Mouse (Mus musculus) hindbrain, embryonic 12.5 days (tissue): ENCODE data around the gene Csgalnact2. TPM values are rescaled to one million over a fixed set of nuclear protein-coding genes. Genes with fewer than 3 reads are reported as not detected.

Source experiments
- ATAC-seq: fragments of 200-750 bp; cut with Nextera tagmentation; 2 replicates; pipeline ENCODE4 v1.8.0; 2017; ENCODE audit warnings: moderate TSS enrichment; ENCODE audit not compliant: low FRiP score
- H3K27ac ChIP-seq: fragments of 300-500 bp; sonication (generic); 2 replicates; pipeline ENCODE4 v1.5.1; 2016; ENCODE audit warnings: mild to moderate bottlenecking
- H3K27me3 ChIP-seq: fragments of 300-500 bp; sonication (generic); 2 replicates; pipeline ENCODE4 v1.6.1; 2016; ENCODE audit warnings: mild to moderate bottlenecking
- H3K36me3 ChIP-seq: fragments of 300-500 bp; sonication (generic); 2 replicates; pipeline ENCODE4 v1.6.1; 2016; ENCODE audit warnings: mild to moderate bottlenecking
- H3K4me1 ChIP-seq: fragments of 300-500 bp; sonication (generic); 2 replicates; pipeline ENCODE4 v1.6.1; 2016
- H3K4me2 ChIP-seq: fragments of 300-500 bp; sonication (generic); replicated peaks from 2 replicates; pipeline ENCODE4 v1.6.1; 2016; ENCODE audit warnings: mild to moderate bottlenecking
- H3K4me3 ChIP-seq: fragments of 300-500 bp; sonication (generic); 2 replicates; pipeline ENCODE4 v1.5.1; 2016; ENCODE audit warnings: mild to moderate bottlenecking
- H3K9ac ChIP-seq: fragments of 300-500 bp; sonication (generic); 2 replicates; pipeline ENCODE4 v1.6.1; 2016; ENCODE audit warnings: mild to moderate bottlenecking, moderate library complexity
- H3K9me3 ChIP-seq: fragments of 300-500 bp; sonication (generic); replicated peaks from 2 replicates; pipeline ENCODE4 v1.6.1; 2016; ENCODE audit warnings: mild to moderate bottlenecking
- WGBS: fragments of 180-500 bp; shearing (Covaris S2); methylation state at CpG from one replicate; pipeline ENCODE4 v1.1.7; 2016; 5-methylcytosine and 5-hydroxymethylcytosine counted together
- polyA plus RNA-seq: library from polyadenylated mRNA; unstranded; fragments of >200 nt; fragmentation: Nextera tagmentation; extraction: Ambion mirVana; gene quantifications from 2 replicates; pipeline ENCODE4 v1.2.1, GENCODE M21; 2016

Gene Csgalnact2
- polyA plus RNA-seq, 1 experiment from 2014 or later: 9.8 TPM

DNA sequence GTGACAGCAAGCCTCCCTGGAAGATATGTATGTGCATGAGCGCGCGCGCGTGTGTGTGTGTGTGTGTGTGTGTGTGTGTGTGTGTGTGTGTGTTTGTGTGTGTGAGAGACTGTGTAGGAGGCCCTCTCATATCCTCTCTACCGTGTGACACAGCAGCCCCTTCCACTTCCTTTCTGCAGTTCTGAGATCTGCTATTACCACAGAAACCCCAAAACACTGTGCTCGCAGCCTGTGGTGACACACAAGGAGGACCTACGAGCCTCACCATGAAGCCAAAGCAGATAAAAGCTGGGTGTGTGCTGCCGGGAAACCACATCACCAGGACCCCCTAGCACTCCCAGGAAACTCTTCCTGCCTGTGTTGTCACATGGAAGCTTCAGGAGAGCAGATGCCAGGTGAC lies 28.1 kb upstream of the Csgalnact2 start:
- Histone ChIP-seq H3K36me3 (no peaks in the 10 kb centered on the region), H3K4me2 (no peak overlapping the region), H3K27ac (no peak overlapping the region), H3K9me3 (no peaks in the 10 kb centered on the region), H3K4me1 (no peaks in the 10 kb centered on the region), H3K4me3 (no peak overlapping the region), H3K27me3 (no peaks in the 10 kb centered on the region), H3K9ac (no peak overlapping the region)
- ATAC-seq: no peak
- 91% methylated on average over 9 of the region's 9 CpGs for WGBS

DNA sequence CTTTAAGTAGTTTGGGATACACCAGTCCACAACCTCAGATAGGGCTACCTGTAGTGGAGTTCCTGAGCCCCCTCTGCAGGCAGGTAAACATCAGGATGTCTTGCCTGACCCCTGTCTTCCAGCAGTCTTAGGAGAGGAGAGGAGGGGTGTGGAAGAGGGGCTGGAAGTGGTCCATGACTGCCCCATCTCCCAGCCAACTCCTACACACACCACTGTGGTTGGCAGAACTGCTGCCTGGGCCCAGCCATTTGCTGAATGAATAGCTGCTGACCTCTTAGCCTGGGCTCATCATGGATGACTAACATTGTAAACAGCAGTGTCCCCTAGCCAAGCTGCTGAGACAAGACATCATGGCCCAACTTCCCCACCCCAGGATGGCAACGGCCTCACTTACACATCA lies 26.6 kb upstream of the Csgalnact2 start:
- no peak overlapping the region for H3K27ac ChIP-seq
- H3K36me3 ChIP-seq: no peaks in the 10 kb centered on the region
- H3K9me3 ChIP-seq: no peaks in the 10 kb centered on the region
- no peak overlapping the region for H3K4me2 ChIP-seq
- no peaks in the 10 kb centered on the region for H3K27me3 ChIP-seq
- no peak overlapping the region for H3K9ac ChIP-seq
- WGBS: 88% methylated on average over 1 of the region's 1 CpGs
- no peak overlapping the region for H3K4me3 ChIP-seq
- ATAC-seq: no peak
- H3K4me1 ChIP-seq: no peaks in the 10 kb centered on the region

DNA sequence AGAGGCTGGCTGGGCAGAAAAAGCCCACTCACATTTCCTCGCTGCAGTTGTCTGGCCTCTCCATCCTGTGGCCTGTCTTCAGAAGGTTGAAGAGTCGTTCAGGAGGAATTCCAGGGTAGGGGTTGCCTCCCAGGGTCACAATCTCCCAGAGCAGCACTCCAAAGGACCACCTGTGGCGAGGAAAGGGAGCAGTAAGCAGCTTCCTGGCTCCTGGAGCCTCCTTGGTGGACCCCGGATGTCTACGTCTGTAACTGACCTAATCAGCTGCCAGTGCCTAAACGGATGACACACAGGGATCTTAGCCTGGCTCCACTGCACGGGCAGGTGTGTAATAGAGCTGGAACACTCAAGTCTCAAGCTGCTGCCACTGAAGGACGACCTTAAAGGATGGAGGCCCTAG lies 25.8 kb upstream of the Csgalnact2 start:
- no peak overlapping the region for H3K4me2 ChIP-seq
- 72% methylated on average over 8 of the region's 8 CpGs for WGBS
- no peaks in the 10 kb centered on the region for H3K36me3 ChIP-seq
- no peaks in the 10 kb centered on the region for H3K27me3 ChIP-seq
- no peaks in the 10 kb centered on the region for H3K9me3 ChIP-seq
- ATAC-seq: no peak
- no peak overlapping the region for H3K27ac ChIP-seq
- H3K9ac ChIP-seq: no peak overlapping the region
- no peak overlapping the region for H3K4me3 ChIP-seq
- no peaks in the 10 kb centered on the region for H3K4me1 ChIP-seq

DNA sequence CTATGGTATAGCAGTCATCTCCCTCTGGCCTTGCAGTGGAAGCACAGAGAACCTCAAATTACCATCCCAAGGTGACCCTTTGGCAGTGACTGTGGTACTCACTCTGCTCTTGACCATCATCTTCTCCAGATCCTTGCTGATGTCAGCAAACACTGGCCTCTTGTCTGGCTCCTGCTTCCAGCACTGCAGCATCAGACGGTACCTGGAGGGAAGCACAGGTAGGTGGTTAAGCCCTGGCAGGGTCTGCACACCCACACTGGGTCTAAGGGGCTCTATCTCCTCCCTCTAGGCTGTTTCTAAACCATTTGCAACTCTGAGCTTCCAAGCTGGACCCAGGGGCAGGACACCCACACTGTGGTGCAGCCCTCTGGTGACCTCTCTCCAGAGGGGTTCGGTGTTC lies 24.1 kb upstream of the Csgalnact2 start:
- Histone ChIP-seq H3K4me2 (no peak overlapping the region), H3K4me3 (no peak overlapping the region), H3K27me3 (no peaks in the 10 kb centered on the region), H3K27ac (no peak overlapping the region), H3K4me1 (no peaks in the 10 kb centered on the region), H3K9me3 (no peaks in the 10 kb centered on the region), H3K9ac (no peak overlapping the region), H3K36me3 (no peaks in the 10 kb centered on the region)
- 94% methylated on average over 2 of the region's 2 CpGs for WGBS
- no peak for ATAC-seq

DNA sequence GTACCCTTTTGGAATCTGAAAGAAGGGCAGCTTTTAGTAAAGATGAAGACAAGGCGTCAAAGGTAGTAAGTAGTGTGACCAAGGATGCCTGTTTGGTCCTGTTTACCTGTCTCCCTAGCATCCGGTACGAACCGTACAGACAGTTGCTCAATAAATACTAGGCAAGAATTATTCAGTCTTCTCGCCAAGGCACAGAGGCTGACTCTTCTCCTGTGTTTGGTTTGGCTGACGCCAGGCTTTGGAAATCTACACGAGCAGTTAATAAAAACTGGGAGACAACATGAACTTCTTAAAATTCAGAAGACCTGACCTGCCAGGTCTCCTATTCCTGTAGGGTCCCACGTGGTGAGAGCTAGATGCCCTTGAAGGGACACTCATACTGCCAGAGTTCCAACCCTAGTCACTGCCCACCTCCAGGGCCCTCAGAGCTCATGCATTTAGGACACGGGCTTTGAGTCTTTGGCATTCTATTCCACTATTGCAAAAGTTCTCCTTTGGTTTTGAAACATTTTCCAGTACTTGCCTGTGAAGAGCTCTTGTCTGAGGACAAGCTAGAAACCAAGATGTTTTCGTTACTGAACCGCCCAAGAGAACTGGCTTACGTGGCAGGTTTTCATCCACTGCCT lies 23.6 kb upstream of the Csgalnact2 start:
- 90% methylated on average over 12 of the region's 12 CpGs for WGBS
- no peaks in the 10 kb centered on the region for H3K9me3 ChIP-seq
- H3K27ac ChIP-seq: no peak overlapping the region
- H3K4me3 ChIP-seq: no peak overlapping the region
- H3K9ac ChIP-seq: no peak overlapping the region
- no peaks in the 10 kb centered on the region for H3K4me1 ChIP-seq
- no peak for ATAC-seq
- no peak overlapping the region for H3K4me2 ChIP-seq
- H3K27me3 ChIP-seq: no peaks in the 10 kb centered on the region
- H3K36me3 ChIP-seq: no peaks in the 10 kb centered on the region

DNA sequence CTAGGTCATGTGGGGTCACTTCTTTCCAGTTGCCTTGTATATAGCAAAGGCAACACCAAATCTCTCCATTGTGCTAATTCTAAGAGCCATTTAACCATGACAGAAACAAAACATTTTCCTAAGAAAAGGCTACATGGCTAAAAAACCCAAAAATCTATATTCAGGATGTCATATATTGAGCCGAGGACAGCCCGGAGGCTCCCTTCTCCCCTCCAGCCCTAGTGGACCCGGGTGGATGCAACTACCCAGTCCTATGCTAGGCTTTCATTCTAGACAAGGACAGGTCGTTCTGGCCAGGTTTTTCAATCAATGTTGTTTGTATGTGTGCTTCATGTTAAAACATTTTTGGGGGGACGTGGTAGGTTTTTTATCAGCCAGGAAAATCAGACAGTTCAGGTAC lies 14.2 kb upstream of the Csgalnact2 start:
- Histone ChIP-seq H3K36me3 (no peaks in the 10 kb centered on the region), H3K9me3 (no peaks in the 10 kb centered on the region), H3K4me3 (no peak overlapping the region), H3K27me3 (no peaks in the 10 kb centered on the region), H3K27ac (no peak overlapping the region), H3K4me1 (no peaks in the 10 kb centered on the region), H3K4me2 (no peak overlapping the region), H3K9ac (no peak overlapping the region)
- 74% methylated on average over 5 of the region's 5 CpGs for WGBS
- ATAC-seq: no peak

DNA sequence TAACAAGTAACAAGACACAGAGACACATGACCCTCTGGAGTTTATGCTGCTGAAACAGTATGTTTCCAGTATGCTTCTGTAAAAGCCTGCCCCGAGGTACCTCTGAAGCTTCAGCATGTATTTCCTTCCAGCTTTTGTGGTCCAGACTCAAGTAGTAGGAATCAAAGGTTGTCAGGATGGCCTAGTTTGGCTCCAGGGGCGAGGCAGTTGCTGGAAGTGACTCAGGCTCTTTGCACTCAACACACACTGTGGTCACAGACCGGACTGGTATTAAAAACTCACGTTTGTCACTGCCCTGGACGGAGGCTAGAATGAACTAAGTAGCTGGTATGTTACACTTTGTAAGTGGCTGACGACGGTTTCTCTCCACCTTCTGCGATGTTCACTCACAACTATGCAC lies 12.0 kb upstream of the Csgalnact2 start:
- no peaks in the 10 kb centered on the region for H3K36me3 ChIP-seq
- WGBS: 85% methylated on average over 8 of the region's 8 CpGs
- ATAC-seq: no peak

DNA sequence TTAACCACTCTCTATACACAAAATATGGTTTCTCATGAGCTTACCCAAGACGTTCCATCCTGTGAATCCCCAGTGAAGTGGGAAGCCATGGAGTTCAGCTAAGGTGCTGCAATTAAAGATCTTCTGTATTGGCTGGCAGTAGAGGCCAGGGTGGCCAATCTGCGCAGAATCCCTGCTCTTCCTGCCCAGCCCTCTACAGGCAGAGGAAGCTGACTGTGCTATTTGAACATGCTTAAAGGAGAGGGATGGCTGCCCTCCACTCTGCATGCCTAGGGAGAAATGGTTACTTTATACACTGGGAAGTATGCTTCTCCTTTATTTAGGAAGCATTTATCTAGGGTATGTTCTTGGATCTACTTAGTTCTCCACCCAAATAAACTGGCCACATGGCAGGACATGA lies 11.6 kb upstream of the Csgalnact2 start:
- no peaks in the 10 kb centered on the region for H3K9me3 ChIP-seq
- ATAC-seq: no peak
- no peaks in the 10 kb centered on the region for H3K36me3 ChIP-seq
- H3K9ac ChIP-seq: no peak overlapping the region
- H3K4me1 ChIP-seq: no peaks in the 10 kb centered on the region
- no peak overlapping the region for H3K4me2 ChIP-seq
- 81% methylated on average over 2 of the region's 2 CpGs for WGBS
- no peak overlapping the region for H3K4me3 ChIP-seq
- H3K27ac ChIP-seq: no peak overlapping the region
- H3K27me3 ChIP-seq: no peaks in the 10 kb centered on the region

More for the DNA sequence above, 12.0 kb upstream of the Csgalnact2 start:
- no peak overlapping the region for H3K4me3 ChIP-seq
- H3K27me3 ChIP-seq: no peaks in the 10 kb centered on the region
- H3K9me3 ChIP-seq: no peaks in the 10 kb centered on the region
- H3K4me1 ChIP-seq: no peaks in the 10 kb centered on the region
- no peak overlapping the region for H3K9ac ChIP-seq
- no peak overlapping the region for H3K27ac ChIP-seq
- no peak overlapping the region for H3K4me2 ChIP-seq

DNA sequence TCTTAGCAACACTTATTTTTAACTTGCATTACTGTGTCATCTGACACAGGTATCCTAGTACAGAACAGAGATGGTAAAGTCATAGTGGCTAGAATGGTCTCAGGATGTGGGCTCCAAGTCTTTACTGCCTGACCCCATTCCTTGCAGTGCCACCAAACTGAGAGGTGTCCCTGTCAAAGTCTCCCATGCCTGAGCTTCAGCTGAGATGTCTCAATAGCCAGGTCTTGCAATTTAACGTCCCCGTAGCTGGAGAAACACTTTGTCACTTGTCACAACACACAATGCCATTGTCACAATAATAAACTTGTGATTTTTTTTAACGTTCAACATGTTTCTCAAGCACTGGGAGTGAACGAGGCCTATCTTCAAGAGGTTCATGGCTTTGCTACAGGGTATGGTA lies 11.2 kb upstream of the Csgalnact2 start:
- H3K27ac ChIP-seq: no peak overlapping the region
- ATAC-seq: no peak
- WGBS: 70% methylated on average over 4 of the region's 4 CpGs
- no peaks in the 10 kb centered on the region for H3K9me3 ChIP-seq
- no peaks in the 10 kb centered on the region for H3K4me1 ChIP-seq
- H3K9ac ChIP-seq: no peak overlapping the region
- H3K27me3 ChIP-seq: no peaks in the 10 kb centered on the region
- H3K4me3 ChIP-seq: no peak overlapping the region
- H3K36me3 ChIP-seq: no peaks in the 10 kb centered on the region
- H3K4me2 ChIP-seq: no peak overlapping the region

DNA sequence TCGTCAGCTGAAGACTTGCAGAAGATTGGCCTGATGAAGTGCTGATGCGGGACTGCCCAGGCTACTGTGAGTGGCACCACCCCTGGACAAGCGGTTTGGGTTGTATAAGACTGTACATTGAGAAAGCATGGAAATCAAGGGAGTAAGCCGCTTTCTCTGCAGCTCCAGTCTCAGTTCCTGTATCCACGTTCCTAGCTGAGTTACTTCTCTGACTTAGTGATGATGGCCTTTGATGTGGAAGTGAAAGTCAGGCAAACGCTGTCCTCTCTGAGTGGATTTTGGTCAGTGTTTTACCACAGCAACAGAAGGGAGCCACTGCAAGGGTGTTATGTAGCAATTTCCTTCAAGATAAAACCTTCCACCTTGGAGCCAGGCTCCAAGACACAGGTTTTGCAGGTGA lies 2.0 kb upstream of the Csgalnact2 start:
- 89% methylated on average over 6 of the region's 6 CpGs for WGBS
- 0 out of 2 replicates have a peak, but pooled peaks cover 2% of the 10 kb centered on the region for H3K4me1 ChIP-seq
- ATAC-seq: no peak

DNA sequence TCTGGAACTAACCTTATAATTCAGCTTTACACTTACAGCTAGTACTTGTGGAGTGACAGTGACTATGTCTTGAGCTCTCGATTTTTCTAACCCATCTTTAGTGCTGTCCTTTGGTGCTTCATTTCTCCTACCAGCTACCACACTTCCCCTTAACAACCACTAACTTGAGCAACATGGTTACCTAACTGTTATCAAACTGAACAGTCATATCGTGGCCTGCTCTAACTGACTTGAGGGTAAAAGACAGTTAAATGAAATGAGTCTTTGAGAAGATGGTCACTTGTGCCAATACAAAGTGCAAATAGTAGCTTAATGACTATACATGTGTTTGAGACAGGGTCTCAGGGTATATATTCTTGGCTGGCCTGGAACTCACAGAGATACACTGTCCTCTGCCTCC lies 1.8 kb downstream of the Csgalnact2 start:
- H3K9me3 ChIP-seq: no peaks in the 10 kb centered on the region
- no peak overlapping the region for H3K9ac ChIP-seq
- H3K4me3 ChIP-seq: no peak overlapping the region
- ATAC-seq: no peak
- no peaks in the 10 kb centered on the region for H3K36me3 ChIP-seq
- no peak overlapping the region for H3K4me2 ChIP-seq
- no peaks in the 10 kb centered on the region for H3K27me3 ChIP-seq
- WGBS: 83% methylated on average over 2 of the region's 2 CpGs
- no peak overlapping the region for H3K27ac ChIP-seq
- 0 out of 2 replicates have a peak, but pooled peaks cover 2% of the 10 kb centered on the region for H3K4me1 ChIP-seq

More for the DNA sequence above, 2.0 kb upstream of the Csgalnact2 start:
- Histone ChIP-seq H3K4me3 (no peak overlapping the region), H3K9ac (no peak overlapping the region), H3K27ac (no peak overlapping the region), H3K9me3 (no peaks in the 10 kb centered on the region), H3K4me2 (no peak overlapping the region), H3K36me3 (no peaks in the 10 kb centered on the region), H3K27me3 (no peaks in the 10 kb centered on the region)

DNA sequence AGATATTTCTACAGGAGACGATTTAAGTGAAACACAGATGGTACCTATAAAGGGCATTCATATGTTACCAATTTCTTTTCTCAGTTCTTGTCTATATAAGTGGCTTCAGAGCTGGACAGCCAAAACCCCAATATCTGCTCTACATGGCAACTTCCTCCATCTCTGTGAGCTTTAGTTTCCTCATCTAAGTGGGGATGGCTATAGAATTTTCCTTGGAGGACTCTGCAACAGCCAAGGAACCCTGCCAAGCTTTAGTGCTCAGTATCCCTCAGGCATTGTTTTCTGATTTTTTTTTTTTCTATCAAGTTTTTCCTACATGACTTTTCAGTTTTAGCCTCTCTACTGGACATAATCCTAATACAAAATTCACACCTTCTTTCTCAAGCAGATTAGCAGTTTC lies 4.5 kb downstream of the Csgalnact2 start:
- no peak overlapping the region for H3K4me2 ChIP-seq
- no peaks in the 10 kb centered on the region for H3K36me3 ChIP-seq
- ATAC-seq: no peak
- 0 out of 2 replicates have a peak, but pooled peaks cover 2% of the 10 kb centered on the region for H3K4me1 ChIP-seq
- no peaks in the 10 kb centered on the region for H3K9me3 ChIP-seq
- H3K9ac ChIP-seq: no peak overlapping the region
- H3K27me3 ChIP-seq: no peaks in the 10 kb centered on the region
- 84% methylated on average over 1 of the region's 1 CpGs for WGBS
- no peak overlapping the region for H3K27ac ChIP-seq
- H3K4me3 ChIP-seq: no peak overlapping the region

DNA sequence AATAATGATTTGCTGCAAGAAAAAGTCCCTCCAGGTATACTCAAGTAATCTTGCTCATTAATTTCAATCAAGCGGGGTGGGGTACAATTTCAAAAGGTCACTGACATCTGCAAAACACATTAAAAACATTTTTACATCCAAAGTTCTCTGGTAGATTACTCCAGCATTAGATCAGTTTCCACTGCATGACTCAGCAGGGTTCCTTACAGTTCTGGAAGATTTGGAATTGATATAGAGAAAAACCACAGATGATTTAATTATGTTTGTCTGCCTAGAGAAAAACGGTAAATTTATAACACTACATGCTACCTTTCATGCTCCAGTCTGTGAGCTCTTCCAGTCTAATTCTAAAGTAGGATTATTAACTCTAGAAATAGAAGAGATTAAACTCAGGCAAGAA lies 8.9 kb downstream of the Csgalnact2 start:
- Histone ChIP-seq H3K4me2 (no peak overlapping the region), H3K27ac (no peak overlapping the region), H3K4me3 (no peak overlapping the region), H3K4me1 (no peaks in the 10 kb centered on the region), H3K27me3 (no peaks in the 10 kb centered on the region), H3K9ac (no peak overlapping the region), H3K36me3 (no peaks in the 10 kb centered on the region), H3K9me3 (no peaks in the 10 kb centered on the region)
- ATAC-seq: no peak
- 78% methylated on average over 2 of the region's 2 CpGs for WGBS
